Mouse (Mus musculus): ENCODE data around the gene Mcrip2.

Mcrip2 gene

DNA sequence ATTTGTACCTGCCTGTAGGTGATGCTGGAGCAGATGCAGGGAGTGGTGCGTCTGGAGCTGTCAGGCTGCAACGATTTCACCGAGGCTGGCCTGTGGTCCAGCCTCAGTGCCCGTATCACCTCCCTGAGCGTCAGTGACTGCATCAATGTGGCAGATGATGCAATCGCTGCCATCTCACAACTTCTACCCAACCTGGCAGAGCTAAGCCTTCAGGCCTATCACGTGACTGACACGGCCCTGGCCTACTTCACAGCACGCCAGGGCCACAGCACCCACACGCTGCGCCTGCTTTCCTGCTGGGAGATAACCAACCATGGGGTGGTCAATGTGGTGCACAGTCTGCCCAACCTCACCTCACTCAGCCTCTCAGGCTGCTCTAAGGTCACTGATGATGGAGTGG, 50.9 kb downstream of the Mcrip2 start:
- DNase-seq (ENCODE audit: low spot score), result no peak

Data from left cerebral cortex, adult 11 months (tissue).